Mouse (Mus musculus) forelimb bud, embryonic 11.5 days (tissue): ENCODE data around the gene Fars2.
"Not testable (repeated sequence)": the region's sequence is repeated elsewhere in the genome, so short reads cannot be mapped to it uniquely, and the experiment has no call there.

Experiments used
- DNase-seq: peaks from one replicate; pipeline ENCODE4 v3.0.0-alpha.2; 2012; ENCODE audit warnings: low read depth, low spot score

The Fars2 gene

GRCm38 (mm10) chr13:36140247-36141016, 23.2 kb downstream of the Fars2 start:
- DNase-seq = no peak

GRCm38 (mm10) chr13:36145601-36146000, 28.4 kb downstream of the Fars2 start:
- no peak for DNase-seq

GRCm38 (mm10) chr13:36149175-36149939, 32.1 kb downstream of the Fars2 start:
- no peak for DNase-seq

GRCm38 (mm10) chr13:36150272-36150671, 33.1 kb downstream of the Fars2 start:
- DNase-seq = no peak

GRCm38 (mm10) chr13:36152728-36153498, 35.7 kb downstream of the Fars2 start:
- no peak for DNase-seq

GRCm38 (mm10) chr13:36156340-36156931, 39.2 kb downstream of the Fars2 start:
- no peak for DNase-seq

GRCm38 (mm10) chr13:36163411-36163810, 46.2 kb downstream of the Fars2 start:
- DNase-seq = no peak

GRCm38 (mm10) chr13:36163898-36164297, 46.7 kb downstream of the Fars2 start:
- DNase-seq = no peak

- not testable (repeated sequence) for DNase-seq
These were observed 55.8 kb downstream of the Fars2 start for GRCm38 (mm10) chr13:36172981-36173380.

GRCm38 (mm10) chr13:36174101-36174500, 56.9 kb downstream of the Fars2 start:
- no peak for DNase-seq

- DNase-seq = no peak
These were observed 57.6 kb downstream of the Fars2 start for GRCm38 (mm10) chr13:36174772-36175171.

GRCm38 (mm10) chr13:36181231-36181630, 64.0 kb downstream of the Fars2 start:
- DNase-seq = no peak

GRCm38 (mm10) chr13:36190577-36190976, 73.4 kb downstream of the Fars2 start:
- no peak for DNase-seq

GRCm38 (mm10) chr13:36193484-36194113, 76.4 kb downstream of the Fars2 start:
- no peak for DNase-seq

- no peak for DNase-seq
These were observed 82.1 kb downstream of the Fars2 start for GRCm38 (mm10) chr13:36199288-36199687.

- DNase-seq = no peak
These were observed 83.2 kb downstream of the Fars2 start for GRCm38 (mm10) chr13:36200453-36200852.

- DNase-seq = no peak
These were observed 85.3 kb downstream of the Fars2 start for GRCm38 (mm10) chr13:36202496-36202895.

GRCm38 (mm10) chr13:36203014-36203413, 85.8 kb downstream of the Fars2 start:
- peak; percentile 19 for DNase-seq

- no peak for DNase-seq
These were observed 87.1 kb downstream of the Fars2 start for GRCm38 (mm10) chr13:36204320-36204719.

- no peak for DNase-seq
These were observed 93.8 kb downstream of the Fars2 start for GRCm38 (mm10) chr13:36210965-36211364.

GRCm38 (mm10) chr13:36214056-36214455, 96.8 kb downstream of the Fars2 start:
- DNase-seq = no peak
